Mouse (Mus musculus) frontal cortex, postnatal 36 days (tissue): Measurements from ENCODE around the gene Fgfr2.

ENCODE experiments used
- DNase-seq, 2 experiments: peaks; one replicate each; pipeline ENCODE4 v3.0.0; 2022; ENCODE audit warnings: low spot score in 2 of 2

The Fgfr2 gene

GRCm38 (mm10) chr7:130659129-130659528, 2464.0 kb downstream of the Fgfr2 start:
- DNase-seq: no peak

GRCm38 (mm10) chr7:130657751-130658150, 2465.4 kb downstream of the Fgfr2 start:
- DNase-seq: no peak

GRCm38 (mm10) chr7:130656965-130657364, 2466.2 kb downstream of the Fgfr2 start:
- DNase-seq: no peak

GRCm38 (mm10) chr7:130654562-130654961, 2468.6 kb downstream of the Fgfr2 start:
- DNase-seq: no peak

GRCm38 (mm10) chr7:130653036-130653555, 2470.1 kb downstream of the Fgfr2 start:
- no peak for DNase-seq

GRCm38 (mm10) chr7:130650621-130651020, 2472.5 kb downstream of the Fgfr2 start:
- DNase-seq: no peak

GRCm38 (mm10) chr7:130649257-130649656, 2473.9 kb downstream of the Fgfr2 start:
- no peak for DNase-seq

GRCm38 (mm10) chr7:130648061-130648460, 2475.1 kb downstream of the Fgfr2 start:
- no peak for DNase-seq

GRCm38 (mm10) chr7:130646762-130647139, 2476.4 kb downstream of the Fgfr2 start:
- no peak for DNase-seq

GRCm38 (mm10) chr7:130645994-130646761, 2477.0 kb downstream of the Fgfr2 start:
- no peak for DNase-seq

- no peak for DNase-seq
Observed at GRCm38 (mm10) chr7:130645332-130645993, 2477.7 kb downstream of the Fgfr2 start.

- peak in 1 of 2 experiments; percentile 41 for DNase-seq
Observed at GRCm38 (mm10) chr7:130640681-130641080, 2482.5 kb downstream of the Fgfr2 start.

GRCm38 (mm10) chr7:130637811-130638210, 2485.3 kb downstream of the Fgfr2 start:
- no peak for DNase-seq

GRCm38 (mm10) chr7:130636902-130637301, 2486.2 kb downstream of the Fgfr2 start:
- no peak for DNase-seq

GRCm38 (mm10) chr7:130636274-130636673, 2486.9 kb downstream of the Fgfr2 start:
- DNase-seq: no peak

- DNase-seq: no peak
Observed at GRCm38 (mm10) chr7:130635212-130635611, 2487.9 kb downstream of the Fgfr2 start.

- no peak for DNase-seq
Observed at GRCm38 (mm10) chr7:130634259-130634871, 2488.8 kb downstream of the Fgfr2 start.

GRCm38 (mm10) chr7:130632379-130632732, 2490.8 kb downstream of the Fgfr2 start:
- no peak for DNase-seq

GRCm38 (mm10) chr7:130631553-130632378, 2491.4 kb downstream of the Fgfr2 start:
- DNase-seq: no peak

GRCm38 (mm10) chr7:130630956-130631355, 2492.2 kb downstream of the Fgfr2 start:
- no peak for DNase-seq

- no peak for DNase-seq
Observed at GRCm38 (mm10) chr7:130629999-130630398, 2493.2 kb downstream of the Fgfr2 start.

- no peak for DNase-seq
Observed at GRCm38 (mm10) chr7:130628601-130629000, 2494.5 kb downstream of the Fgfr2 start.
